Mouse (Mus musculus): ENCODE data around the gene Syn3. TPM values are rescaled to one million over a fixed set of nuclear protein-coding genes. Genes with fewer than 3 reads are reported as not detected.

The Syn3 gene
- polyA plus RNA-seq, 1 experiment from 2014 or later, result 0.22 TPM

DNA sequence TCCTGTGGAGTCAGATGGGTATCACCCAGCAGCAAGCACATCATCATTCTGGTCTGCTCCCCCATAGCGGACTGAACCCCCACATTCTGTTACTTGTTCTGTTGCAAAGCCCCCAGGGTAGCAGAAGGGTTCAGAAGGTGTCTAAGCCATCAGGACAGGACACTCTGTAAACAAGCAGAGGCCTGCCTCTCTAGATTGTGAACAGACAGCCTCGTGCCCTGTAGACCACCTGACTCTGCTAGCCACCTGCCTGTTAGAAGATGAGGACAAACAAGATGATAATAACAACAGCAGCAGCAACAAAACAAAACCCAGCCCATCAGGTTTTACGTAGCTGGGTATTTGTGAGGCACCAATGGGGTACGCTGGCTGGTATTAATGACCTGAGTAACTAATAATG, 156.5 kb downstream of the Syn3 start:
- H3K4me1 ChIP-seq (ENCODE audit: control insufficient read depth, low read depth, low read length), result peaks cover 42% of the 10 kb centered on the region
- no peak overlapping the region for H3K9ac ChIP-seq (ENCODE audit: low read depth, low read length)

GRCm38 (mm10) chr10:86341589-86341988, 157.1 kb downstream of the Syn3 start:
- WGBS (ENCODE audit: insufficient replicate concordance), result 57% methylated on average over 8 of the region's 8 CpGs
- H3K9me3 ChIP-seq (replicated peaks; ENCODE audit: control insufficient read depth, low read length), result no peaks in the 10 kb centered on the region
- H3K4me1 ChIP-seq (ENCODE audit: control insufficient read depth, low read depth, low read length), result peaks cover 42% of the 10 kb centered on the region
- ATAC-seq (ENCODE audit: low read depth), result peak; percentile 50
- peak overlapping the region; percentile 49 for H3K27ac ChIP-seq (ENCODE audit: low read length)
- H3K27me3 ChIP-seq (ENCODE audit: control insufficient read depth, insufficient read depth, low read depth, low read length), result no peaks in the 10 kb centered on the region
- H3K36me3 ChIP-seq (ENCODE audit: control insufficient read depth, insufficient read depth), result no peaks in the 10 kb centered on the region
- no peak overlapping the region for H3K4me2 ChIP-seq (ENCODE audit: low read depth, low read length)
- no peak overlapping the region for H3K9ac ChIP-seq (ENCODE audit: low read depth, low read length)
- H3K4me3 ChIP-seq (ENCODE audit: low read depth, low read length), result no peak overlapping the region

More for the DNA sequence above, 156.5 kb downstream of the Syn3 start:
- ATAC-seq (ENCODE audit: low read depth), result no peak
- Histone ChIP-seq H3K27me3 (ENCODE audit: control insufficient read depth, insufficient read depth, low read depth, low read length) (no peaks in the 10 kb centered on the region), H3K36me3 (ENCODE audit: control insufficient read depth, insufficient read depth) (no peaks in the 10 kb centered on the region), H3K9me3 (replicated peaks; ENCODE audit: control insufficient read depth, low read length) (no peaks in the 10 kb centered on the region), H3K4me3 (ENCODE audit: low read depth, low read length) (no peak overlapping the region), H3K27ac (ENCODE audit: low read length) (peak overlapping the region; percentile 6; the same call in 1 of the 2 replicates), H3K4me2 (ENCODE audit: low read depth, low read length) (no peak overlapping the region)
- 54% methylated on average over 4 of the region's 4 CpGs for WGBS (ENCODE audit: insufficient replicate concordance)

DNA sequence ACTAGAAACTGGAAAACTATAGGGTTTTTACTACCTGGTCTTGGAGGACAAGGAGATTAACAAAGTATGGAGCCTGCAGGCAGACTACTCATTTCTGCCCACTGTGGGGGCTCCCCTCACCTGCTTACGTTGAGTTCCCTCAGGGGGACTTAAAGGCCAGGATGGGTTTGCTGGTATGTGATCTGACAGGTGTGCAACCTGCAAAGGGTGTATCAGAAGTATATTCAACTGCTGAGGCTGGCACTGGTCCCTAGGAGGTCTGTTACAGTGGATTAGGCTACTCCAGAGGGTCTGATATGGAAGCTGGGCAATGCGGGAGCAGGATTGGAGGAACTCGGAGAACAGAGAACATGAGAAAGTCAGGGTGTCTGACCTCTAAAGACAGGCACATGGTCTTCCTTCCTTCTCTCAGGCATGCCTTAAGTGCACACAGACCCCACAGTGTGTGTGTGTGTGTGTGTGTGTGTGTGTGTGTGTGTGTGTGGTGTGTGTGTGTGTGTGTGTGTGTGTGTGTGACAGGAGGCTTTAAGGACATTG, 157.6 kb downstream of the Syn3 start:
- WGBS (ENCODE audit: insufficient replicate concordance), result 62% methylated on average over 3 of the region's 3 CpGs
- ATAC-seq (ENCODE audit: low read depth), result no peak
- Histone ChIP-seq H3K36me3 (ENCODE audit: control insufficient read depth, insufficient read depth) (no peaks in the 10 kb centered on the region), H3K4me2 (ENCODE audit: low read depth, low read length) (no peak overlapping the region), H3K27me3 (ENCODE audit: control insufficient read depth, insufficient read depth, low read depth, low read length) (no peaks in the 10 kb centered on the region), H3K27ac (ENCODE audit: low read length) (peak overlapping the region; percentile 46; the same call in 1 of the 2 replicates), H3K9me3 (replicated peaks; ENCODE audit: control insufficient read depth, low read length) (no peaks in the 10 kb centered on the region), H3K4me3 (ENCODE audit: low read depth, low read length) (no peak overlapping the region), H3K4me1 (ENCODE audit: control insufficient read depth, low read depth, low read length) (peaks cover 40% of the 10 kb centered on the region), H3K9ac (ENCODE audit: low read depth, low read length) (no peak overlapping the region)

- Histone ChIP-seq H3K9me3 (replicated peaks; ENCODE audit: control insufficient read depth, low read length) (no peaks in the 10 kb centered on the region), H3K4me1 (ENCODE audit: control insufficient read depth, low read depth, low read length) (peaks cover 40% of the 10 kb centered on the region), H3K4me2 (ENCODE audit: low read depth, low read length) (no peak overlapping the region), H3K27me3 (ENCODE audit: control insufficient read depth, insufficient read depth, low read depth, low read length) (no peaks in the 10 kb centered on the region), H3K9ac (ENCODE audit: low read depth, low read length) (0 out of 2 replicates have a peak overlapping the region, but pooled peaks have one; percentile 11), H3K36me3 (ENCODE audit: control insufficient read depth, insufficient read depth) (no peaks in the 10 kb centered on the region), H3K4me3 (ENCODE audit: low read depth, low read length) (no peak overlapping the region), H3K27ac (ENCODE audit: low read length) (peak overlapping the region; percentile 72)
- 45% methylated on average over 7 of the region's 7 CpGs for WGBS (ENCODE audit: insufficient replicate concordance)
- peak; percentile 64 for ATAC-seq (ENCODE audit: low read depth)
These were observed 158.3 kb downstream of the Syn3 start for GRCm38 (mm10) chr10:86340421-86340820.

DNA sequence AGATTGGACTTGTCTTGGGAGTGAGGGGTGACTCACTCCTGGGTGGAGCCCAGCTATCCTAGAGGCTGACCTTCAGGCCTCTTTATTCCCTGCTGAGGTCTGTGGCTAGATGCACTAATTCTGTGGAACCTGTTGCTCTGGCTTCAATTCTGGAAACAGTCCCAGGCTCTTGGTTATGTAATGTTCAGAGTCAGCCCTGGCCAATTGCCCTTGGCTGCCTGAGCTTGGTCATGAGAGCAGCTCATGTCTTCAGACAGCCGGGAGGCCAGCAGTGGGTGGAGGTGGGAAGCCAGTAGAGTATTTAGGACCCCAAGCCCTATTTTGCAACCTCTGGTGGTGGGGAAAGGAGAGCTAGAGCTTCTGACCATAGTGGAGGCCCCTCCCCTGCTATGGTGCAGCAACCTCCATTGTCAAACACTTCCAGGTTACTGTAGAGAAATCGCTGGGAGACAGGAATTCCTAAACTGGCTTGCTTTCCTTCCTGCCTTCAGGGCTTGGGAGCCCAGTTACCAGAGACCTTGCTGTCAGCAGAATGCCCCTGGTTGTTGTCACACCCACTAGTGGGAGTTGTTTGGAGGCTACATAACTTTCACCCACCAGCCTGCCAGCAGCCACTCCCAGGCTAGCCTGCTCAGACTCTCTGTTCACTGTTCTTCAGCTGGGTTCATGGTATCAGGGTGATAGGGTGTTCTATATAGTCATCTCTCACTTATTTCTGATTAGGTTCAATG, 158.9 kb downstream of the Syn3 start:
- H3K4me1 ChIP-seq (ENCODE audit: control insufficient read depth, low read depth, low read length), result peaks cover 40% of the 10 kb centered on the region
- no peak overlapping the region for H3K4me3 ChIP-seq (ENCODE audit: low read depth, low read length)
- H3K27me3 ChIP-seq (ENCODE audit: control insufficient read depth, insufficient read depth, low read depth, low read length), result no peaks in the 10 kb centered on the region
- no peaks in the 10 kb centered on the region for H3K36me3 ChIP-seq (ENCODE audit: control insufficient read depth, insufficient read depth)
- no peaks in the 10 kb centered on the region for H3K9me3 ChIP-seq (replicated peaks; ENCODE audit: control insufficient read depth, low read length)
- 47% methylated on average over 2 of the region's 2 CpGs for WGBS (ENCODE audit: insufficient replicate concordance)
- H3K27ac ChIP-seq (ENCODE audit: low read length), result peak overlapping the region; percentile 72
- H3K4me2 ChIP-seq (ENCODE audit: low read depth, low read length), result no peak overlapping the region
- peak; percentile 42 for ATAC-seq (ENCODE audit: low read depth)
- 0 out of 2 replicates have a peak overlapping the region, but pooled peaks have one; percentile 11 for H3K9ac ChIP-seq (ENCODE audit: low read depth, low read length)

DNA sequence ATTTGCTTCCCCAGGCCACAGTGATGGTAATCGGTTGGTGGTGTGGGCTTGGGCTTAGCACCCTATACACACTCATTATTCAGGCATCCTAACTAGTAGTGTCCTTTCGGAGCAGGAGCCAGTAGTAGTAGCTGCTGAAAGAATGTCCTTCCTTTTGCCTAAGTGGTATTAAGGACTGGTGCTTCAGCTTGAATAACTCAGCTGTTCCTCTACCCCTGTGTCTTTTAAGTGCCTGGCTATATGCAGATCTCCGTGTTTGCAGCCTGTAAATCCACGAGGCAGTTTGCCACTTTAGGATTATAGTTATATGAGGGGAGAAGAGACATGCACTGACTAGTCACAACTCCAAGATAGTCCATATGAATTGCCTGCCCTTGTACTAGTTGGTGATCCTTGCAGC, 159.6 kb downstream of the Syn3 start:
- H3K9me3 ChIP-seq (replicated peaks; ENCODE audit: control insufficient read depth, low read length), result no peaks in the 10 kb centered on the region
- no peak overlapping the region for H3K27ac ChIP-seq (ENCODE audit: low read length)
- no peaks in the 10 kb centered on the region for H3K36me3 ChIP-seq (ENCODE audit: control insufficient read depth, insufficient read depth)
- H3K27me3 ChIP-seq (ENCODE audit: control insufficient read depth, insufficient read depth, low read depth, low read length), result no peaks in the 10 kb centered on the region
- peaks cover 40% of the 10 kb centered on the region for H3K4me1 ChIP-seq (ENCODE audit: control insufficient read depth, low read depth, low read length)
- no peak overlapping the region for H3K4me3 ChIP-seq (ENCODE audit: low read depth, low read length)
- H3K9ac ChIP-seq (ENCODE audit: low read depth, low read length), result no peak overlapping the region
- H3K4me2 ChIP-seq (ENCODE audit: low read depth, low read length), result no peak overlapping the region
- ATAC-seq (ENCODE audit: low read depth), result no peak
- 68% methylated on average over 4 of the region's 4 CpGs for WGBS (ENCODE audit: insufficient replicate concordance)

- Histone ChIP-seq H3K4me3 (ENCODE audit: low read depth, low read length) (no peak overlapping the region), H3K9ac (ENCODE audit: low read depth, low read length) (no peak overlapping the region), H3K27ac (ENCODE audit: low read length) (no peak overlapping the region), H3K27me3 (ENCODE audit: control insufficient read depth, insufficient read depth, low read depth, low read length) (no peaks in the 10 kb centered on the region), H3K4me2 (ENCODE audit: low read depth, low read length) (no peak overlapping the region), H3K36me3 (ENCODE audit: control insufficient read depth, insufficient read depth) (no peaks in the 10 kb centered on the region), H3K9me3 (replicated peaks; ENCODE audit: control insufficient read depth, low read length) (no peaks in the 10 kb centered on the region), H3K4me1 (ENCODE audit: control insufficient read depth, low read depth, low read length) (peaks cover 46% of the 10 kb centered on the region)
- no peak for ATAC-seq (ENCODE audit: low read depth)
- 54% methylated on average over 4 of the region's 4 CpGs for WGBS (ENCODE audit: insufficient replicate concordance)
These were observed 160.5 kb downstream of the Syn3 start for GRCm38 (mm10) chr10:86338121-86338715.

GRCm38 (mm10) chr10:86337239-86337638, 161.5 kb downstream of the Syn3 start:
- WGBS (ENCODE audit: insufficient replicate concordance), result 60% methylated on average over 2 of the region's 3 CpGs

DNA sequence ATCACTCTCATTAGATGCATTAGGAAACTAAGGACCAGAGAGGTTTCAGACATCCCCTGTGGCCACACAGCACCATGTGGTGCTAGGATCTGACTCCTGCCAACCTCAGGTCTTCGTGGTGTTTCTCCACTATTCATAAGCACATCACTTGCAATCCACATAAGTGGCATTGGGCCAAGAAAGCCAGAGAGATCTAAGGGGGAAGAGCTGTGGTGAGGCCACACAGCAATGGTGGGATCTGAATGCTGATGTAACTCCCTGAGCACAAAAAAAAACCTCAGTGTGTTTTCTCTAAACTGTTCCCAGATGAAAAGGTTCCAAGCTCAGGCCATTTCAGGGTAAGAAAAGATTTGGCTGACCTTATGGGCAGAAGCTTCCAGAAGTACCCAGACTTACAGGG, 162.2 kb downstream of the Syn3 start:
- H3K4me1 ChIP-seq (ENCODE audit: control insufficient read depth, low read depth, low read length), result peaks cover 44% of the 10 kb centered on the region
- WGBS (ENCODE audit: insufficient replicate concordance), result 48% methylated on average over 1 of the region's 1 CpGs

More at GRCm38 (mm10) chr10:86337239-86337638, 161.5 kb downstream of the Syn3 start:
- Histone ChIP-seq H3K27me3 (ENCODE audit: control insufficient read depth, insufficient read depth, low read depth, low read length) (no peaks in the 10 kb centered on the region), H3K36me3 (ENCODE audit: control insufficient read depth, insufficient read depth) (no peaks in the 10 kb centered on the region), H3K9ac (ENCODE audit: low read depth, low read length) (no peak overlapping the region), H3K4me3 (ENCODE audit: low read depth, low read length) (no peak overlapping the region), H3K4me1 (ENCODE audit: control insufficient read depth, low read depth, low read length) (peaks cover 47% of the 10 kb centered on the region), H3K27ac (ENCODE audit: low read length) (no peak overlapping the region), H3K4me2 (ENCODE audit: low read depth, low read length) (no peak overlapping the region), H3K9me3 (replicated peaks; ENCODE audit: control insufficient read depth, low read length) (no peaks in the 10 kb centered on the region)
- ATAC-seq (ENCODE audit: low read depth), result no peak

More for the DNA sequence above, 162.2 kb downstream of the Syn3 start:
- H3K27ac ChIP-seq (ENCODE audit: low read length), result no peak overlapping the region
- H3K9me3 ChIP-seq (replicated peaks; ENCODE audit: control insufficient read depth, low read length), result no peaks in the 10 kb centered on the region
- no peak overlapping the region for H3K4me2 ChIP-seq (ENCODE audit: low read depth, low read length)
- H3K9ac ChIP-seq (ENCODE audit: low read depth, low read length), result no peak overlapping the region
- no peaks in the 10 kb centered on the region for H3K27me3 ChIP-seq (ENCODE audit: control insufficient read depth, insufficient read depth, low read depth, low read length)
- ATAC-seq (ENCODE audit: low read depth), result no peak
- H3K36me3 ChIP-seq (ENCODE audit: control insufficient read depth, insufficient read depth), result no peaks in the 10 kb centered on the region
- no peak overlapping the region for H3K4me3 ChIP-seq (ENCODE audit: low read depth, low read length)
